Mouse (Mus musculus): ENCODE measurements around the gene Foxn4.

Gene Foxn4

DNA sequence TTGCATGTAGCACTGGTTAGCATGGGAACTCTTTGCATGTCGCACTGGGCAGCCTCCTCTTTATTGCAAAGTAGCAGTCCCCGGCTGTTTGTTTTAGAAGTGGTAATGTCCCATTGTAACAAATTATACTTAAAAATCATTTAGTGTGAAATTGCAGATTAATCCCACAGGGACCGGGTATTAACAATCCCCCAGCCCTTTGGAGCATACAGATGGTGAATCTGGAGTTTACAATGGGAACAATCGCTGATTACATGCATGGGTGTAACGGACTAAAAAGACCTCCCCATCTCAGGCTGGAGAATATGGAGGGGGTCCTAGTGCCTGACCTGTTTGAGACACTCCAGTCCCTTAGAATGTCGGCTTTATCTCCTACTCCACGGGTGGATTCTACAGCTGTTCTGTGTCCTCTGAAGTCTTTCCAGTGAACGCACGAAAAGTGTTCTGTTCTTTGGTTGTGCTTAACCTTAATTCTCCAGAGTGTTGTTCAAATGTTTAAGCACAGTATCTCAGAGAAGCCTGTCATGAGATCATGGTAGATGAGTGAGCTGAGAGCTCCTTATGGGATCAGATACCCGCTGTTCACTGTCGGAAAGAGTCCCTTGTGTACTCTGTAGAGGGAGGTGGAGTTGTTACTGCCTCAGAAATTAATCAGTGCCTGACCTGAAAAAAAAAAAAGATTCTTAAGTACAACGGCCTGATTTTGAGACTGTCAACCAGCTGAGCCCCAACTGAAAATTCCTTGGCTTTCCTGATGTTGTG lies 6.0 kb upstream of the Foxn4 start:
- no peak for DNase-seq

DNA sequence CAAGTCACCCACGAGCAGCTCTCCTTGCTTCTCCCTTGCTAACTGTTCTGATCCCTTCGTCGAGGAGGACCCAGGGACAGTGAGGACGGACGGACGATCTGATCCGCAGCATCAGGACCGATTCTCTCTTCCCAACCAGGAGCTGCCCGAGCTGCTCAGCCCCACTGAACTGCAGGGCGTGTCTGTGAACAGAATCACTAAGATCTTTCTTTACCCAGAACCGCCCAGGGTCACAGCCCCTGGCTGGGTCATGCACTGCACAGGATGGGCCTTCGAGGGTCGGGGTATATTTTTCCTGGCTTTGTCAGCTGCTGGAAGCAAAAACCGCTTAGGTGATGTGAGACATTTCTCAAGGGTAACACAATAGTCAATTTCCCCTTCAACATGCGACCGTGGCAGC lies 2.4 kb upstream of the Foxn4 start:
- DNase-seq, result no peak

- no peak for DNase-seq
Observed at GRCm38 (mm10) chr5:114275339-114275738, 1.7 kb upstream of the Foxn4 start.

DNA sequence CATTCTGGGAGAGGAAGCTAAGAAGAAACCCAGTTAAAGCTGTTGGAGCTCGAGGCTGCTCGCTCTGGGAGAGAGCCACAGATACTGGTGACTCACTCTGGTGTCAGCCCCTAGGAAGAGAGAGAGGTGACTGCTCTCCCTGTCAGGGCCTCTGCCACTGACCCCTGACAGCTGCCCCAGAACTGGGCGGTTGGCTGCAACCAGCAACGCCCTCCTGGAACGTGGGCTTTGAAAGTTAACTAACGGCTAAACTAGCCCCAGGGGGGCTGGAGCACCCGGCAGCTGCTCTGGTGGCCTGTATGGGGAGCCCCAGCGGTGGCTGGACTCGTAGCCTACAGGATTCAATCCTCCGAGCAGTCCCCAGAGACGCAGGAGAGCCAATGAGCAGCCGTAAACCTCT lies 3.6 kb downstream of the Foxn4 start:
- DNase-seq, result no peak

- no peak for DNase-seq
Observed at GRCm38 (mm10) chr5:114269499-114269898, 4.1 kb downstream of the Foxn4 start.

DNA sequence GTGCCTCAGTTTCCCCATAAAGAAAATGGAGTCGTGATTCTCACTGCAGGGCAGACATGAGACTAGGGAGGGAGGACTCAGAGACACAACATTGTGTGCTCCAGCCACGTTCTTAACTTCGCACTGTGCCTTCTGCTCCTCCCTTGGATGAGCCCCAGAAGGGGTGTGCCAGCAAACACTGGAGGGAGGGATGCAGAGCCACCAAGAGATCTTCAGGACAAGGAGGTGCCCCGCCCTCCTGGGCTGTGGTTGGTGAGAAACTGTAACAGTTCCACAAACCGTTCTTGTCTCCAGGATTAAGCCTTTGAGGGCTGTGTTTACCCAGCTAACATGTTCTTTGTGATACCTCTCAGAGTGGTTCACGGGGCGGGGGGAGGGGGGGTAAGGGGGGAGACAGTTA lies 5.0 kb downstream of the Foxn4 start:
- no peak for DNase-seq

- no peak for DNase-seq
Observed at GRCm38 (mm10) chr5:114264791-114265190, 8.8 kb downstream of the Foxn4 start.

- no peak for DNase-seq
Observed at GRCm38 (mm10) chr5:114264030-114264459, 9.6 kb downstream of the Foxn4 start.

GRCm38 (mm10) chr5:114261494-114261893 lies 12.1 kb downstream of the Foxn4 start:
- no peak for DNase-seq

DNA sequence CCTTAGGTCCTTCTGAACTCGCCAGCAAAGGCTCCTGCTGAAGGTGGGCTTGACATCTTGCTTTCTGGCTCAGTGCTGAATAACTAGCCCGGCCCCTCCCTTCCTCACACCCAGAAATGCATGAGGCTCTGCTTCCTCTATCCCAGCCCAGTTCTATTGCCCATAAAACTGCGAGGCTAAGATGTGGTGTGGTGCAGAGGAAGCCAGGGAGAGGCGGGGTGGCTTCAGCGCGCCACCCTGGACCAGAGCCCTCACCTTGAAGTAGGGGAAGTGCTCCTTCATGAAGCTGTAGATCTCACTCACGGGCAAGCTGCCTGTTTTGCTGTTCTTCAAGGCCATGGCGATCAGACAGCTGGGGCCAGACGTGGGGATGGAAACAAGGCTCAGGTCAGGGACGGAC lies 14.1 kb downstream of the Foxn4 start:
- no peak for DNase-seq

GRCm38 (mm10) chr5:114248174-114248589 lies 25.4 kb downstream of the Foxn4 start:
- DNase-seq, result peak; percentile 42

- DNase-seq, result no peak
Observed at GRCm38 (mm10) chr5:114246465-114246864, 27.1 kb downstream of the Foxn4 start.

DNA sequence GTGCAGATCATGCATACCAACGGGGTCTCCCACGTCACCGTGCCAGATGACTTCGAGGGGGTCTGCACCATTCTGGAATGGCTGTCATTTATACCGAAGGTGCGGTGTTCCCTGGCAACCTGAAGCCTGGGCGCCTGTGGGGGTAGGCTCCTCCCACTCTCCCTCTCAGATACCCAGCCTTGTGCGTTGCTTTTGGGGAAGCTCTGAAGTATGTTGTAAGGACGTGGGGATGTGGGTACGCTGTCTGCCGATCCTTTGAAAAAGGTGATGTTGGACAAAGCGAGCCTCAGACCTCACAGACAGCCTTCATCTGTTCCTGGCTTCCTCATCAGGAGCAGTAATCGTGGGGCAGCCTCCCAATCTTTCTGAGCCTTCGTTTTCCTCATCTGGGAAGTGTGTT lies 33.9 kb downstream of the Foxn4 start:
- DNase-seq, result no peak

DNA sequence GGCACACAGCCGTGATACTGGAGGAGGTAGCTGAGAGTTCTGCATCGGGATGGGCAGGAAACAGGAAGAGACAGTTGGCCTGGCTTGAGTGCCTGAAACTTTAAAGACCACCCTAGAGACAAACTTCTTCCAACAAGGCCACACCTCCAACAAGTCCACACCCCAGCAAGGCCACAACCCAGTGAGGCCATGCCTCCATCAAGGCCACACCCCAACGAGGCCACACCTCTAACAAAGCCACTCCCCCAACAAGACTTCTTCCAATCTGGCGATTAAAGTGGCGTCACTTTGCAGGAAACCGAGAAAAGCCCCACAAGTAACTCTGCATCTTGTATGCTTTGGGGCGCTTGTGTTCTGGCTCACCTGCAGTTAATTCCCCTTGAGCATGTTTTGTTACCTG lies 34.7 kb downstream of the Foxn4 start:
- DNase-seq, result no peak

- no peak for DNase-seq
Observed at GRCm38 (mm10) chr5:114228901-114229300, 44.7 kb downstream of the Foxn4 start.

GRCm38 (mm10) chr5:114226051-114226450 lies 47.6 kb downstream of the Foxn4 start:
- no peak for DNase-seq

GRCm38 (mm10) chr5:114218771-114219170 lies 54.8 kb downstream of the Foxn4 start:
- DNase-seq, result no peak

GRCm38 (mm10) chr5:114213183-114213582 lies 60.4 kb downstream of the Foxn4 start:
- no peak for DNase-seq

DNA sequence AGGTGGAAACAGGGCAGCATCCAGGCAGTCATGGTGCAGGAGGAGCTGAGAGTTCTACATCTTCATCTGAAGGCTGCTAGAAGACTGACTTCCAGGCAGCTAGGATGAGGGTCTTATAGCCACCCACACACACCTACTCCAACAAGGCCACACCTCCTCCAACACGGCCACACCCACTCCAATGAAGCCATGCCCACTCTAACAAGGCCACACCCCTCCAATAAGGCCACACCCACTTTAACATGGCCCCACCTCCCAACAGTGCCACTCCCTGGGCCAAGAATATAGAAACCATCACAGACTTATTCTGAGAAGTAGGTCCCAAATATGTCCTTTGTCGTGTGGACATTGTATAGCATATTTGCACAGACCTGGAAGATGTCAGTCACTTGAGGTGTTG lies 67.4 kb downstream of the Foxn4 start:
- DNase-seq, result no peak
